Mouse (Mus musculus) liver, embryonic 14.5 days (tissue): Measurements from ENCODE around the gene Zfyve19. TPM values are rescaled to one million over a fixed set of nuclear protein-coding genes. Genes with fewer than 3 reads are reported as not detected.

Experiments used
- ATAC-seq: fragments of 200-750 bp; cut with Nextera tagmentation; 2 replicates; pipeline ENCODE4 v1.8.0; 2017; ENCODE audit warnings: moderate number of reproducible peaks, mild to moderate bottlenecking, moderate library complexity; ENCODE audit not compliant: insufficient read depth
- DNase-seq, 3 experiments: peaks; one replicate each; pipeline ENCODE4 v3.0.0-alpha.2; 2012 to 2013; ENCODE audit warnings: low read depth in 3 of 3, low spot score in 3 of 3
- H3K27ac ChIP-seq: fragments of 300-500 bp; sonication (generic); 2 replicates; pipeline ENCODE4 v1.5.1; 2014; ENCODE audit warnings: moderate library complexity, mild to moderate bottlenecking, control low read depth, inconsistent platforms
- H3K27me3 ChIP-seq: fragments of 300-500 bp; sonication (generic); 2 replicates; pipeline ENCODE4 v1.6.1; 2014; ENCODE audit warnings: mild to moderate bottlenecking, low read length, moderate library complexity; ENCODE audit not compliant: control insufficient read depth, insufficient read depth
- H3K36me3 ChIP-seq: fragments of 300-500 bp; sonication (generic); replicated peaks from 2 replicates; pipeline ENCODE4 v1.6.1; 2014; ENCODE audit warnings: low read depth; ENCODE audit not compliant: control insufficient read depth, insufficient read depth
- H3K4me1 ChIP-seq, 2 experiments: fragments of 200-500 bp in 1 of 2; fragments of 300-500 bp in 1 of 2; sonication (generic) in 1 of 2; replicated peaks; 2 replicates each; pipeline ENCODE4 v1.6.1; 2012 to 2014; ENCODE audit warnings: antibody characterized with exemption in 1 of 2, inconsistent platforms in 1 of 2, low read length in 1 of 2; ENCODE audit not compliant: control insufficient read depth in 2 of 2, insufficient read depth in 2 of 2
- H3K4me2 ChIP-seq: fragments of 300-500 bp; sonication (generic); 2 replicates; pipeline ENCODE4 v1.6.1; 2014; ENCODE audit warnings: low read depth, mild to moderate bottlenecking, control low read depth, moderate library complexity
- H3K4me3 ChIP-seq, 2 experiments: fragments of 200-500 bp in 1 of 2; fragments of 300-500 bp in 1 of 2; sonication (generic) in 1 of 2; 2 replicates each; pipeline ENCODE4 v1.5.1; 2012 to 2014; ENCODE audit warnings: low read depth in 2 of 2, low read length in 2 of 2, mild to moderate bottlenecking in 2 of 2, control low read depth in 1 of 2, inconsistent platforms in 1 of 2, moderate library complexity in 1 of 2; ENCODE audit not compliant: insufficient read depth in 1 of 2
- H3K9ac ChIP-seq: fragments of 300-500 bp; sonication (generic); replicated peaks from 2 replicates; pipeline ENCODE4 v1.6.1; 2014; ENCODE audit warnings: mild to moderate bottlenecking, control low read depth, moderate library complexity
- H3K9me3 ChIP-seq: fragments of 300-500 bp; sonication (generic); 2 replicates; pipeline ENCODE4 v1.6.1; 2016; ENCODE audit warnings: low read length, mixed read lengths; ENCODE audit not compliant: control insufficient read depth
- CTCF ChIP-seq: IDR thresholded peaks from 2 replicates; pipeline ENCODE4 v1.5.1; 2016; ENCODE audit warnings: antibody characterized with exemption, low read depth, control low read depth
- EP300 ChIP-seq: IDR thresholded peaks from 2 replicates; pipeline ENCODE4 v1.6.1; 2016; ENCODE audit warnings: antibody characterized with exemption, low read depth
- WGBS: fragments of 180-500 bp; shearing (Covaris S2); extraction: QIAGEN DNeasy Blood & Tissue Kit; methylation state at CpG from one replicate; pipeline ENCODE4 v1.1.7; 2014; ENCODE audit not compliant: insufficient replicate concordance; 5-methylcytosine and 5-hydroxymethylcytosine counted together
- polyA plus RNA-seq, 2 experiments: library from polyadenylated mRNA; depleted of rRNA in 1 of 2; stranded (reverse) in 1 of 2; unstranded in 1 of 2; fragments of >200 nt; fragmentation: Nextera tagmentation in 1 of 2; extraction: Ambion mirVana in 1 of 2; gene quantifications; 2 replicates each; pipeline versions ENCODE4 v1.2.1 to v1.2.3; 2012 to 2014

The Zfyve19 gene
- polyA plus RNA-seq, 2 experiments, result 18.2 to 20.5 TPM

DNA sequence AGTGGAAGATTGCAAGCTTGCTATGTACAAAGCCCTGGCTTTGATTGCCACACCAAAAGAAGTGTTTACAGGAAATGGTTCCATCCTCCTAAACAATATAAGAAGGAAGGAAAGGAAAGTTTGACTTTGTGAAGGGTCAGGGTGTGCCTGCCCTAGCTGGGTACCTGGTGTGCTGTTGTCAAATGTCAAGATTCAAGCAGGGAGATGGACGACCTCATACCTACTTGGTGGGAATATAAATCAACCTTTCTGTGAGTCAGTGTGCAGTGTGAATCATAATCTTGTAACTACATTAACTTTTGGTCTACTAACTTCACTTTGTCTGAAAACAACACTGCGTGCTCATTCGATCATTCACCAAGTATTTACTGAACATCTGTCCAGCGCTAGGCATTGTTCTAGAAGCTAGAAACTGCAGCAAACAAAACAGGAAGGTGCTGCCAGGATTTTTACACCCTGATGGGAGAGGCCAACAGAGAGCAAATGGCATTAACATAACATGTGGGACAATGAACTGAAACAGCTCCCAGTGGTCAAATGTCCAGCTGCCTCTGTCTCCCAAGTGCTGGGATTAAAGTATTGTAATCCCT, 4.5 kb upstream of the Zfyve19 start:
- Histone ChIP-seq H3K36me3 (no peaks in the 10 kb centered on the region), H3K4me1 (peaks cover 0 to 6% of the 10 kb centered on the region in 2 experiments; a peak in 2 of 4 replicates), H3K27ac (no peak overlapping the region), H3K4me2 (no peak overlapping the region), H3K27me3 (no peaks in the 10 kb centered on the region), H3K9ac (no peak overlapping the region), H3K4me3 (no peak overlapping the region), H3K9me3 (no peaks in the 10 kb centered on the region)
- TF ChIP-seq EP300 (no peak), CTCF (no peak)
- WGBS, result 60% methylated on average over 4 of the region's 4 CpGs
- DNase-seq (no peak), ATAC-seq (no peak)

DNA sequence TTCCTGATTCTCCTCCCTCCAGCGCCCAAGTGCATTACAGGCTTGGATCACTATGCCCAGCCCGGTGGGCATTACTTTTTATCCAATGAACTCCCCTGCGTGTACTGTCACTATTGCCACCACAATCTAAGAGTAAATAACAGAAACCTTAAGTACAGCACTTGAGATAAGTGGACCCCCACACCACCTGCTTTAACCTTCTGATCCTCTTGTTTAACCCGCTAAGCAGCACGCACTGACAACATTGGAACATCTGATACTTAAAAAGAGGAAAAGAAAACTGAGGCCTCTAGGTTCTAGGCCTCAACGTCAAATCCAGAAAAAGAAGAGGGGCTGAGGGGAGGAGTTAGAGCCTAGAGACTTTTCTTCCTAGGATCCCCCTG, 465 bp upstream of the Zfyve19 start:
- no peaks in the 10 kb centered on the region; the same call in none of the 2 replicates for H3K36me3 ChIP-seq
- WGBS, result 18% methylated on average over 6 of the region's 6 CpGs
- peak overlapping the region; percentile 72 for H3K4me2 ChIP-seq
- peak overlapping the region; percentile 83 for H3K27ac ChIP-seq
- TF ChIP-seq EP300, result no peak
- no peak for TF ChIP-seq CTCF
- H3K4me3 ChIP-seq, result peak overlapping the region; percentile 74 to 76
- DNase-seq, result no peak
- ATAC-seq, result no peak
- peak overlapping the region; percentile 87 for H3K9ac ChIP-seq
- no peaks in the 10 kb centered on the region for H3K9me3 ChIP-seq
- peaks cover 0 to 12% of the 10 kb centered on the region in 2 experiments; a peak in 2 of 4 replicates for H3K4me1 ChIP-seq
- no peaks in the 10 kb centered on the region for H3K27me3 ChIP-seq

DNA sequence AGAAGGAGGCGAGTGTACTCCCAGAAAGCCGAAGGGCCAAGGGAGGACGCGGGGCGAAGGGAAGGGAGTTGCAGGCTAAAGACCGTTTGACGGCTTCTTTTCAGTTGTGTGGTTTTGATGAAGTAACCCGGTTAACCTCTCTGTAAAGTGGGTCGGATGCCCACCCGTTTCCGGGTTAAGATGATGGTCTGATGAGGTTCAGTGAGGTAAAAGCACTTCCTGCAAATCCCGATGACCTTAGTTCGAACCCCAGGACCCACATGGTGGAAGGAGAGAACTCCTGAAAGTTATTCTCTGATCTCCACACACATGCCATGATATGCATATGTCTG, 725 bp downstream of the Zfyve19 start:
- Histone ChIP-seq H3K9me3 (no peaks in the 10 kb centered on the region), H3K27me3 (no peaks in the 10 kb centered on the region), H3K27ac (no peak overlapping the region), H3K4me1 (peaks cover 0 to 12% of the 10 kb centered on the region in 2 experiments; a peak in 2 of 4 replicates), H3K4me3 (peak overlapping the region; percentile 74 to 76), H3K4me2 (peak overlapping the region; percentile 72), H3K9ac (peak overlapping the region; percentile 87), H3K36me3 (no peaks in the 10 kb centered on the region; the same call in none of the 2 replicates)
- ATAC-seq (no peak), DNase-seq (no peak)
- TF ChIP-seq CTCF (no peak), EP300 (no peak)
- WGBS, result under 1% methylated on average over 13 of the region's 13 CpGs

- no peak for DNase-seq
- no peaks in the 10 kb centered on the region for H3K36me3 ChIP-seq
- no peak for ATAC-seq
- H3K4me3 ChIP-seq, result no peak within 1 kb of the TSS
- no peak within 1 kb of the TSS for H3K9ac ChIP-seq
- TF ChIP-seq CTCF (no peak), EP300 (no peak)
- no peak within 1 kb of the TSS for H3K4me2 ChIP-seq
- 47% methylated on average over 6 of the region's 6 CpGs for WGBS
- no peaks in the 10 kb centered on the region; the same call in 1 of the 2 replicates for H3K27me3 ChIP-seq
- no peaks in the 10 kb centered on the region for H3K4me1 ChIP-seq
- H3K27ac ChIP-seq, result no peak within 1 kb of the TSS
- no peaks in the 10 kb centered on the region for H3K9me3 ChIP-seq
These were observed 21.6 kb downstream of the Zfyve19 start, which contains the start of gene Ppp1r14d for GRCm38 (mm10) chr2:119229775-119230704. Ppp1r14d (minus strand) TSS chr2:119229906.

- TF ChIP-seq EP300 (no peak), CTCF (no peak)
- Histone ChIP-seq H3K27me3 (peaks cover 42% of the 10 kb centered on the region), H3K36me3 (no peaks in the 10 kb centered on the region), H3K4me3 (peak overlapping the region in 1 of 2 experiments; percentile 41; a peak in 2 of 4 replicates), H3K4me2 (peak overlapping the region; percentile 55), H3K9me3 (no peaks in the 10 kb centered on the region), H3K4me1 (no peaks in the 10 kb centered on the region), H3K27ac (no peak overlapping the region), H3K9ac (no peak overlapping the region)
- 13% methylated on average over 25 of the region's 25 CpGs for WGBS
- DNase-seq (no peak), ATAC-seq (no peak)
These were observed 28.3 kb downstream of the Zfyve19 start for GRCm38 (mm10) chr2:119236682-119237209.
